Mouse (Mus musculus) embryonic facial prominence, embryonic 13.5 days (tissue): ENCODE measurements around the gene Sgta. TPM values are rescaled to one million over a fixed set of nuclear protein-coding genes. Genes with fewer than 3 reads are reported as not detected.
A peak's percentile ranks its signal among the peaks of the same experiment; 100 is the strongest.

ENCODE experiments used
- ATAC-seq: fragments of 200-750 bp; cut with Nextera tagmentation; 2 replicates; pipeline ENCODE4 v1.8.0; 2017; ENCODE audit warnings: low read depth; ENCODE audit not compliant: insufficient number of reproducible peaks, insufficient read depth, low FRiP score, low TSS enrichment
- H3K27ac ChIP-seq: fragments of 300-500 bp; sonication (generic); 2 replicates; pipeline ENCODE4 v1.5.1; 2015; ENCODE audit warnings: moderate library complexity, mild to moderate bottlenecking, inconsistent platforms
- H3K27me3 ChIP-seq: fragments of 300-500 bp; sonication (generic); 2 replicates; pipeline ENCODE4 v1.6.1; 2015; ENCODE audit warnings: mild to moderate bottlenecking, inconsistent platforms
- H3K36me3 ChIP-seq: fragments of 300-500 bp; sonication (generic); 2 replicates; pipeline ENCODE4 v1.6.1; 2015; ENCODE audit warnings: mild to moderate bottlenecking, inconsistent platforms
- H3K4me1 ChIP-seq: fragments of 300-500 bp; sonication (generic); 2 replicates; pipeline ENCODE4 v1.6.1; 2015; ENCODE audit warnings: inconsistent platforms
- H3K4me2 ChIP-seq: fragments of 300-500 bp; sonication (generic); 2 replicates; pipeline ENCODE4 v1.6.1; 2015; ENCODE audit warnings: moderate library complexity, mild to moderate bottlenecking, inconsistent platforms
- H3K4me3 ChIP-seq: fragments of 300-500 bp; sonication (generic); 2 replicates; pipeline ENCODE4 v1.5.1; 2015; ENCODE audit warnings: mild to moderate bottlenecking, inconsistent platforms
- H3K9ac ChIP-seq: fragments of 300-500 bp; sonication (generic); 2 replicates; pipeline ENCODE4 v1.6.1; 2015; ENCODE audit warnings: mild to moderate bottlenecking, inconsistent platforms
- H3K9me3 ChIP-seq: fragments of 300-500 bp; sonication (generic); 2 replicates; pipeline ENCODE4 v1.6.1; 2016; ENCODE audit warnings: inconsistent platforms
- WGBS: fragments of 180-500 bp; shearing (Covaris S2); methylation state at CpG from one replicate; pipeline ENCODE4 v1.1.7; 2015; ENCODE audit warnings: mixed read lengths; 5-methylcytosine and 5-hydroxymethylcytosine counted together
- polyA plus RNA-seq: library from polyadenylated mRNA; unstranded; fragments of >200 nt; fragmentation: Nextera tagmentation; extraction: Ambion mirVana; gene quantifications from 2 replicates; pipeline ENCODE4 v1.2.1, GENCODE M21; 2015

Sgta gene
- polyA plus RNA-seq, 1 experiment from 2014 or later: 218 TPM

DNA sequence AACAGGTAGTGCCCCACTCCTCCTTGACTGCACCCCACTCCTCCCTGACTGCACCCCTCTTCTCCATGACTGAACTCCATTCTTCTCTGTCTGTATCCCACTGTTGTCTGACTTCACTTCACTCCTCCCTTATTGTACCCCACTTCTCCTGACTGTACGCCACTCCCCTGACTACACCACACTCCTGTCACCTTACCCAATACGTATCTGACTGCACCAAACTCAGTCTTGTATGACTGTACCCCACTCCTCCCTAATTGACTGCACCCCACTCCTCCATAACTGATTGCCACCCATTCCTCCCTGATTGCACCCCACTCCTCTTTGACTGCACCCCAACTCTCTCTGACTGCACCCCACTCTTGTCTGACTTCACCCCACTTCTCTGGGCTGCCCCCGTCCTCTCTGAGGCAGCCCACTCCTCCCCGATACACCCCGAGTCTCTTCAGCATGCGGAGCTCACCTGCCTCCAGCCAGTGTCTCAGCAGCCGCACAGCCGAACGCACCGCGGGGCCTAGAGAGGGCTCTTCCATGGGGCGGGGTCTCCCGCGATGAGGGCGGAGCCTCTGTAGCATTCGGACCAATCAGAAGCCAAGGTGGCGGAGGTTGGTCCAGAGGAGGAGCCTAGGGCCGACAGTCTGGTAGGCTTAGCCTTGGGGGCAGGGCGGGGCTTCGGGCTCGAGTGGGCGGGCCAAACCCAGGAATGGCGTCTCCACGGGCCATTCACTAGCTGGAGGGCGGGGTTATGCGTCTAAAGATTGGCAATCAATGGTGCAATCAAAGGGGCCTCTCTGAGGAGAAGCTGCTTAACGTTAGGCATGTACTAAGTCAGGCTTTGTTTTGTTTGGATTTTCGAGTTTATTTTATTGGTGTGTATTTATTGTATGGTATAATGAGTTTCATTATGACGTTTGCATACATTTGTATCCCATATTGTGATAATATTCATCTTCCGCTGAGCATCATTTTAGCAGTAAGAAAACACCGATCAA, 45.3 kb downstream of the Sgta start, which contains the start of gene Gng7:
Gng7 (minus strand) TSS at position 553 of the 992 bp plus-strand sequence.
- H3K4me1 ChIP-seq: peaks cover 9% of the 10 kb centered on the region
- H3K4me2 ChIP-seq: peak within 1 kb of the TSS; percentile 72
- H3K9me3 ChIP-seq: no peaks in the 10 kb centered on the region
- 9% methylated on average over 31 of the region's 31 CpGs for WGBS
- no peaks in the 10 kb centered on the region for H3K27me3 ChIP-seq
- ATAC-seq: peak; percentile 95
- peak within 1 kb of the TSS; percentile 71 for H3K9ac ChIP-seq
- H3K36me3 ChIP-seq: no peaks in the 10 kb centered on the region
- peak within 1 kb of the TSS; percentile 53 for H3K4me3 ChIP-seq
- H3K27ac ChIP-seq: no peak within 1 kb of the TSS

DNA sequence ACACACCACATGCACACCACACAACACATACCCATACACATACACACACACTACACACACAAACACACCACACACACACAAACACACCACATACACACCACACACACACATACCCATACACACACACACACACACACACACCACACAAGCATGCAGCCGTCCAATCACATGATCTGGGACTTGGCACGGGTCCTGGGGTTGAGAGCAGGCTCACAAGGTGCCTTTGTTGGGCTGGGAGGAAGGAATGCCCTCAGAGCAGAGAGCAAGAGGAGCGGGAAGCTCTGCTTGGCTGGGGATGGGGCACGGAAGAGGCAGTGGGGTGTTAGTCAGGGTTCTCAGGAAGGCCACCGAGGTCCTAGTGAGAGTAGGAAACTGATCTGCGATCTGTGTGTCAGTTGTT, 49.1 kb downstream of the Sgta start:
- peak overlapping the region; percentile 28 for H3K27ac ChIP-seq
- H3K9ac ChIP-seq: no peak overlapping the region
- H3K4me1 ChIP-seq: peaks cover 9% of the 10 kb centered on the region
- no peaks in the 10 kb centered on the region for H3K27me3 ChIP-seq
- no peak for ATAC-seq
- no peaks in the 10 kb centered on the region for H3K9me3 ChIP-seq
- 56% methylated on average over 6 of the region's 6 CpGs for WGBS
- H3K36me3 ChIP-seq: no peaks in the 10 kb centered on the region
- H3K4me3 ChIP-seq: no peak overlapping the region
- H3K4me2 ChIP-seq: no peak overlapping the region

GRCm38 (mm10) chr10:81007240-81007639, 52.7 kb downstream of the Sgta start:
- no peak for ATAC-seq
- no peaks in the 10 kb centered on the region for H3K4me1 ChIP-seq
- H3K27ac ChIP-seq: no peak overlapping the region
- no peaks in the 10 kb centered on the region for H3K27me3 ChIP-seq
- H3K9ac ChIP-seq: no peak overlapping the region
- WGBS: 39% methylated on average over 7 of the region's 7 CpGs
- H3K4me3 ChIP-seq: no peak overlapping the region
- H3K36me3 ChIP-seq: no peaks in the 10 kb centered on the region
- no peak overlapping the region for H3K4me2 ChIP-seq
- no peaks in the 10 kb centered on the region for H3K9me3 ChIP-seq

DNA sequence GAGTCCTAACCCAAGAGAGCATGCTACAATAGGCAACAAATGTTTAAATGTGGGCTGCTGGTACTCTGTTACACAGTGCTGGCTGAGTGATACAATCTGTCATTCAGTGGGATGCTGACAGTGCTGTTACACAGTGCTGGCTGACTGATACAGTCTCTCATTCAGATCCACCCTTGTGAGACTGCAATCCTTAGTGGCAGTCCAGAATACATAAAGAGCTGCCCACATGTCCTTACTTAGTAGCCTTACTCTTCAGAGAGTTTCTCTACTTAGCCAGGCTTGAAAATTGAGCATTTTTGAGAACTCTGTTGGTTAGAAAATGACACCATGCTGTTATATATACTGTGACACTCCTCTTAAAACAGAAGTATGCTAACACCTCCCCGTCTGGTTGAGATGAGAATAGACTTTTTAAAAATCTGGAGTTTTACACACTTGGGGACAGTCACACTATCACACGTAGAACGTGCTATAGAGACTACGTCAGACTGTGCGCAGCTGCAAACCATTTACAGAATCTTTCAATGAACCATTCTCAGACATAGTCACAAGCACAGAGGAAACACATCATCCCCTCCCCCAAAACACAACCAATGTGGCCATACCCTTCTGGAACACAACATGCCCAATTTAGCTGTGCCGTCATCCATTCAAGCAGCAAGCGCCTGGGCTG, 53.8 kb downstream of the Sgta start:
- H3K27ac ChIP-seq: no peak overlapping the region
- ATAC-seq: no peak

GRCm38 (mm10) chr10:81001161-81001560, 58.8 kb downstream of the Sgta start:
- Histone ChIP-seq H3K9ac (0 out of 2 replicates have a peak overlapping the region, but pooled peaks have one; percentile 11), H3K9me3 (no peaks in the 10 kb centered on the region), H3K27me3 (peaks cover 30% of the 10 kb centered on the region), H3K27ac (no peak overlapping the region), H3K36me3 (no peaks in the 10 kb centered on the region), H3K4me2 (no peak overlapping the region), H3K4me3 (no peak overlapping the region), H3K4me1 (peaks cover 8% of the 10 kb centered on the region)
- 68% methylated on average over 10 of the region's 10 CpGs for WGBS
- ATAC-seq: no peak

More for the DNA sequence above, 53.8 kb downstream of the Sgta start:
- H3K4me1 ChIP-seq: no peaks in the 10 kb centered on the region
- H3K9me3 ChIP-seq: no peaks in the 10 kb centered on the region
- H3K36me3 ChIP-seq: no peaks in the 10 kb centered on the region
- 86% methylated on average over 7 of the region's 7 CpGs for WGBS
- 0 out of 2 replicates have a peak, but pooled peaks cover 7% of the 10 kb centered on the region for H3K27me3 ChIP-seq
- no peak overlapping the region for H3K4me2 ChIP-seq
- H3K9ac ChIP-seq: no peak overlapping the region
- no peak overlapping the region for H3K4me3 ChIP-seq

GRCm38 (mm10) chr10:81000197-81001062, 59.6 kb downstream of the Sgta start:
- Histone ChIP-seq H3K9ac (peak overlapping the region; percentile 54; the same call in 1 of the 2 replicates), H3K36me3 (no peaks in the 10 kb centered on the region), H3K9me3 (no peaks in the 10 kb centered on the region), H3K4me3 (no peak overlapping the region), H3K4me1 (peaks cover 8% of the 10 kb centered on the region), H3K27ac (no peak overlapping the region), H3K27me3 (peaks cover 30% of the 10 kb centered on the region), H3K4me2 (no peak overlapping the region)
- 50% methylated on average over 28 of the region's 28 CpGs for WGBS
- no peak for ATAC-seq

DNA sequence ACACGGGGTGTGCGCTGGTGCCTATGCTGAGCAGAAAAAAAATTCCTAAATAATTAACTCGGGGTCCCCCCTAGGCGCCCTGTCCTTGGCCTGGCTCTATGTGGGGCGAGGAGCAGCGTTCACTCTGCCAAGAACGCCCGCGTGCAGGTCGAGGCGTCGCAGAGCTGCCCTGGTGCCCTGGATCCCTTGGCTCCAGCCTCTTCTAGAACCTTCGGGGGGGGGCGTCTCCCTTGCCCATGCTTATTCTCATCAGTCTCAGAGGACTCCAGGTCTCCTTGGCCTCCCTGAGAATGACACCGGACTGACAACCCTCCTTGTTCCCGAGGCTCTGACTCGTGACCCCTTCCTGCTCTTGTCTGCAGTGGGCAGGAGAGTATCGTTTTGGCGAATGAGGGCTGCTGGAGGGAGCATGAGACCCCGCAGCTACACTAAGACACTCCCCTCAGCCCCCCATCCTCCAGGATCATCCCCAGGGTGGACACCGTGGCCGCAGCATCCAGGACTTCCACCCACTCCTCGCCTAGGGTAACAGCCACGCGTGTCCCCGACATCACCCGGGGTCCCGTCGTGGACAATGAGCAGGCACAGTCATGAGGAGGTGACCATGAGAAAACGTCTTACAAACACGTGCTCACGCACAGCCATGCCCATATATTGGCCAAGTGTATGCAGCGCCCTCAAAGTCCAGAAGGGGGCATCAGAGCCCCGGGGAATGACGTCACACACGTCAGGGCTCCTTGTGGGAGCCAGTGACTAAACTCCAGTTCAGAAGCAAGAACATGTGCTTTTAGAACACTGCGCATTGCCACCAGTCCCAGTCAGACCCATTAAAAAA, 60.4 kb downstream of the Sgta start:
- H3K9ac ChIP-seq: peak overlapping the region; percentile 54
- H3K4me3 ChIP-seq: 0 out of 2 replicates have a peak overlapping the region, but pooled peaks have one; percentile 9
- peak overlapping the region; percentile 46 for H3K4me2 ChIP-seq
- no peak overlapping the region for H3K27ac ChIP-seq
- ATAC-seq: peak; percentile 57
- 32% methylated on average over 37 of the region's 37 CpGs for WGBS
- peaks cover 35% of the 10 kb centered on the region for H3K27me3 ChIP-seq
- no peaks in the 10 kb centered on the region for H3K9me3 ChIP-seq
- H3K4me1 ChIP-seq: peaks cover 11% of the 10 kb centered on the region
- H3K36me3 ChIP-seq: no peaks in the 10 kb centered on the region

DNA sequence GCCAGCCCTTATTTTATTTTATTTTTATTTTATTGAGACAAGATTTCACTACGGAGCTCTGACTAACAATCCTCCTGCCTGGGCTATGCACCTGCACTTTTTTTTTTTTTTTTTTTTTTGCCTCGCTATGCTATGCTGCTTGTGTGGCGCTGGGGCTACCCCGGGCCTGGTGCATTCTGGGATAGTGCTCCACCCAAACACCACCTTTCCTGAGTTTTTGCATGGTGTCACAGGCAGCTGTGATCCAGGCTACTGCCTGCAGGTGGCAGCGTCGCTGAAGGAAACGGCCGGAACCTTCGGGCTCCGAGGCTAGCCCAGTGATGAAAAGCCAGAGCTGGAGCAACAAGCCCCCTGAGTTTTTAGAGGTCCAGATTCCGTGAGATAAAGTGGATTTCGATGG, 61.2 kb downstream of the Sgta start:
- Histone ChIP-seq H3K36me3 (no peaks in the 10 kb centered on the region), H3K27ac (no peak overlapping the region), H3K9ac (no peak overlapping the region), H3K9me3 (no peaks in the 10 kb centered on the region), H3K4me3 (no peak overlapping the region), H3K27me3 (peaks cover 41% of the 10 kb centered on the region), H3K4me2 (no peak overlapping the region), H3K4me1 (peaks cover 11% of the 10 kb centered on the region)
- 16% methylated on average over 12 of the region's 12 CpGs for WGBS
- no peak for ATAC-seq

DNA sequence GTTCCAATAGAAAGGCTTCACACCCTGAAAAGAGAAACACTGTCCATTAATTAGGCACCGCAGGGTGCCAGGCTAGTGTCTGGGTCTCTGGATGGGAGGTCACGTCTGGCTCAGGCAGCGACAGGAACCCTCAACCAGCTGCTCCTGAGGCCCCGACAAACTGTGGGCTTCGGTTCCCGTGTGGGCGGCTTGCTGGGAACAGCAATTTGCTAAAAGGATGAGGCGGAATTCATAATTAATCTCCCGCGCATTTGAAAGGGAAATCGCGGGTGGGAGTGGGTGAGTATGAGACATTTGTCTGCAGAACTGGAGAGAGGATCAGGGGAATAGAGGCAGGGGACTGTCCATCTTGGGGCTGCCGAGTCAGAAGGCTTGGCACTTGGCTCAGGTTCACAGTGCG, 62.0 kb downstream of the Sgta start:
- Histone ChIP-seq H3K9me3 (no peaks in the 10 kb centered on the region), H3K9ac (peak overlapping the region; percentile 40; the same call in 1 of the 2 replicates), H3K4me1 (peaks cover 11% of the 10 kb centered on the region), H3K27me3 (peaks cover 45% of the 10 kb centered on the region), H3K4me3 (no peak overlapping the region), H3K36me3 (no peaks in the 10 kb centered on the region), H3K4me2 (no peak overlapping the region), H3K27ac (no peak overlapping the region)
- 46% methylated on average over 14 of the region's 14 CpGs for WGBS
- no peak for ATAC-seq

GRCm38 (mm10) chr10:80997332-80997731, 62.6 kb downstream of the Sgta start:
- no peaks in the 10 kb centered on the region for H3K36me3 ChIP-seq
- no peak overlapping the region for H3K27ac ChIP-seq
- no peaks in the 10 kb centered on the region for H3K9me3 ChIP-seq
- no peak overlapping the region for H3K4me3 ChIP-seq
- ATAC-seq: no peak
- H3K27me3 ChIP-seq: peaks cover 45% of the 10 kb centered on the region
- WGBS: 77% methylated on average over 8 of the region's 8 CpGs
- no peak overlapping the region for H3K9ac ChIP-seq
- H3K4me1 ChIP-seq: peaks cover 11% of the 10 kb centered on the region
- no peak overlapping the region for H3K4me2 ChIP-seq
